ENCODE assay signal across 14 mouse cellular contexts in the genomic region with DNA sequence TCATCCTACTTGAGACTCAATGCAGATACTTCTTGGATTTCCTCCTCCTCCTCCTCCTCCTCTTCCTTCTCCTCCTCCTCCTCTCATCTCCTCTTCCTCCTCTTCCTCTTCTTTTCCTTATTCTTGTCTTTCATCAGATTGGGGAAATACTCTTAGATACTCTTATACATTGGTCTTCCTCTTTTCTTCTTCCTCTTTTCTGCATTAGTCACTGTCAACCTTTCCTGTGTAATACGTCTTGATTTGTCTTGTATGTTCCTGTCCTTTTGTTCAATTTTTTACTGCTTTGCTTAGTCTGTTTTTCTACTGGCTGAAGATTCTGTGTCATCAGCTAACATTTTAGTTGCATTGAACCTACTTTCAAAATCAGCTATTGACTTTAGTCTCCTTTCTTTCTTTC.
"Had no signal": no experiment of that assay in that cellular context is flagged by ENCODE, and none has a peak within 500 bp of the region (broad histone marks: within the 10 kb centered on the region; RNA-seq: fewer than 3 reads in every experiment).

No protein-coding gene starts in this region.

- H3K4me2 ChIP-seq: limb, embryonic 15.5 days; liver, embryonic 12.5 days; lung, embryonic 14.5 days; midbrain, embryonic 13.5 days; neural tube, embryonic 15.5 days had no signal

- H3K27ac ChIP-seq: limb, embryonic 15.5 days; liver, embryonic 12.5 days; midbrain, embryonic 13.5 days; neural tube, embryonic 15.5 days had no signal

- H3K27me3 ChIP-seq: limb, embryonic 15.5 days; liver, embryonic 12.5 days; midbrain, embryonic 13.5 days; neural tube, embryonic 15.5 days had no signal

- H3K4me1 ChIP-seq: liver, embryonic 12.5 days had no signal

- H3K9me3 ChIP-seq: limb, embryonic 15.5 days; liver, embryonic 12.5 days; midbrain, embryonic 13.5 days; neural tube, embryonic 15.5 days had no signal

- DNase-seq: kidney, adult 2 months; kidney, postnatal 25 days; layer of hippocampus, adult 9-11 months; layer of hippocampus, postnatal 36 days; lung, embryonic 14.5 days; lung, postnatal 10 days; lung, postnatal 4 days; spleen, adult 18-20 months; thymus, postnatal 4 days had no signal

- H3K36me3 ChIP-seq: limb, embryonic 15.5 days; liver, embryonic 12.5 days; midbrain, embryonic 13.5 days; neural tube, embryonic 15.5 days had no signal

- H3K4me3 ChIP-seq: limb, embryonic 15.5 days; liver, embryonic 12.5 days; midbrain, embryonic 13.5 days; myocyte; neural tube, embryonic 15.5 days had no signal

- H3K9ac ChIP-seq: limb, embryonic 15.5 days; liver, embryonic 12.5 days; lung, embryonic 14.5 days; midbrain, embryonic 13.5 days; neural tube, embryonic 15.5 days had no signal

- ATAC-seq: liver, embryonic 12.5 days; midbrain, embryonic 13.5 days had no signal
